Mouse (Mus musculus) G1E (cell line): ENCODE data around the gene Larp4.

Experiments
- CTCF ChIP-seq: IDR thresholded peaks from 2 replicates; pipeline ENCODE4 v1.5.1; 2012; ENCODE audit warnings: low read depth, low read length, inconsistent platforms, mixed read lengths
- GATA1 ChIP-seq: IDR thresholded peaks from 2 replicates; pipeline ENCODE4 v1.6.1; 2012; ENCODE audit warnings: borderline replicate concordance, low read length, inconsistent platforms, mixed read lengths
- GATA2 ChIP-seq: IDR thresholded peaks from 2 replicates; pipeline ENCODE4 v1.6.1; 2012; ENCODE audit warnings: low read depth, low read length, inconsistent platforms, borderline replicate concordance
- POLR2AphosphoS5 ChIP-seq: IDR thresholded peaks from 2 replicates; pipeline ENCODE4 v1.6.1; 2012; ENCODE audit warnings: low read depth, low read length, inconsistent platforms; ENCODE audit not compliant: insufficient replicate concordance
- TAL1 ChIP-seq: conservative IDR thresholded peaks from 2 replicates; pipeline ENCODE4 v1.6.1; 2012; ENCODE audit warnings: low read depth, low read length, inconsistent platforms, mixed read lengths

GRCm38 (mm10) chr15:99937841-99938240 lies 32.0 kb upstream of the Larp4 start:
- TF ChIP-seq CTCF (no peak), POLR2AphosphoS5 (no peak), TAL1 (no peak), GATA1 (no peak), GATA2 (no peak)
